Mouse (Mus musculus) lung, adult 2 months (tissue): Measurements from ENCODE around the gene Lrrc17. TPM values are rescaled to one million over a fixed set of nuclear protein-coding genes. Genes with fewer than 3 reads are reported as not detected.

Experiments
- DNase-seq: peaks from one replicate; pipeline ENCODE4 v3.0.0; 2022
- H3K4me1 ChIP-seq: fragments of 200-500 bp; 2 replicates; pipeline ENCODE4 v1.6.1; 2011; ENCODE audit warnings: low read length; ENCODE audit not compliant: control insufficient read depth, insufficient read depth
- H3K4me3 ChIP-seq: fragments of 200-500 bp; replicated peaks from 2 replicates; pipeline ENCODE3; 2011; ENCODE audit warnings: low read depth, mild to moderate bottlenecking, control low read depth, low read length; ENCODE audit errors: extremely low read depth
- CTCF ChIP-seq: fragments of 200-500 bp; IDR thresholded peaks from 2 replicates; pipeline ENCODE4 v1.5.1; 2011; ENCODE audit warnings: mild to moderate bottlenecking, low read length, control low read depth; ENCODE audit not compliant: insufficient read depth
- POLR2A ChIP-seq: fragments of 200-500 bp; IDR thresholded peaks from 2 replicates; pipeline ENCODE4 v1.6.1; 2011; ENCODE audit warnings: low read depth, mild to moderate bottlenecking, control low read depth, low read length, borderline replicate concordance; ENCODE audit errors: extremely low read depth
- WGBS: fragments of 180-500 bp; shearing (Covaris S2); methylation state at CpG from one replicate; pipeline ENCODE4 v1.1.7; 2018; 5-methylcytosine and 5-hydroxymethylcytosine counted together
- polyA plus RNA-seq: library from polyadenylated mRNA; depleted of rRNA; stranded (reverse); fragments of >200 nt; gene quantifications from 2 replicates; pipeline ENCODE4 v1.2.3, GENCODE M21; 2012

Lrrc17 gene
- polyA plus RNA-seq, 1 experiment = 4.6 TPM

DNA sequence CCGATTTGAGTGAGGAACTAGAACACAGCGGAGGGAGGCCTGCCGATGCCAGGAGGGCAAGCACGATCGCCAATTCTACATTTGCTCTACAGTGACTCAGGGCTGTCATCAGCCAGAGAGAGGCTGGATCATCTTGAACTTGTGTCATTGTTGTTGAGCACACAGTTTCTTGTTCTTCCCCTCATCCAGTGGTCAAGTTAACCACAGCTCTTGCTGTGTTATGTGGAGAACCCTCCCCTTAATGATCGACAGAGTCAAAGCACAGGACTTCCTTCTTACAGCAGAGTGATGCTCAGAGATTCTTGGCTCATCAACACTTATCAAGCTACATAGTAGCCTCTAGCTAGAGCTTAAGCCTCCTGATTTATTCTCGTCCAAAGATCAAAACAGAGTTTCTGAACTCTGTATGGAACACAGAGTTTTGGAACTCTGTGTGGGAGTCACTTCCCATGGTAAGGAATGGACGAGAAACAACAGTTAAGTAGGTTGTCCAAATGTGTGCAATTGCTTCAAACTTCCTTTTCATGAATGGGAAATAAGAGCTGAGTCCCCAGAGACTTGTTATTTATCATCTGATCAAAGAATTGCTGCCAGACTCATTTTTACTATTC lies 14.1 kb upstream of the Lrrc17 start:
- TF ChIP-seq POLR2A = no peak
- no peak for TF ChIP-seq CTCF
- Histone ChIP-seq H3K4me3 (no peak overlapping the region), H3K4me1 (peaks cover 3% of the 10 kb centered on the region)
- no peak for DNase-seq
- 80% methylated on average over 8 of the region's 8 CpGs for WGBS

DNA sequence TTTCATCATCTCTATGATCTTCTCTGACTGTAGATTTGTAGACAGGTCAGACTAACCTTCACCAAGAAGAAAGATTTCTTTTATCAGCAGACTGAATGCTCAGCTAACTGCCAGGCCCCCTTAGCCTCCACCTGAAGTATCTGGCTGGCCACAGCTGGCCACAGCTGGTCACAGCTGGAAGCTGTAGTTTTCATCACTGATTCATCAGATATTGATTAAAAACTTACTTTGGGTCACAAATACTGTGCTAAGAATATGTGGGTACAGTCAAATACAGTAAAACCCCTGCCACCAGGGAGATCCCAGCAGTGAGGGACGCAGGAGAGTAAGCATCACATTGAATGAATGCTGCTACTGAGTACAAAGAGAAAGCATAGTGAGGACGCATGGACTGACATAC lies 11.2 kb upstream of the Lrrc17 start:
- no peak for TF ChIP-seq CTCF
- TF ChIP-seq POLR2A = no peak
- H3K4me1 ChIP-seq = peaks cover 3% of the 10 kb centered on the region
- 97% methylated on average over 2 of the region's 2 CpGs for WGBS
- H3K4me3 ChIP-seq = no peak overlapping the region
- DNase-seq = no peak

DNA sequence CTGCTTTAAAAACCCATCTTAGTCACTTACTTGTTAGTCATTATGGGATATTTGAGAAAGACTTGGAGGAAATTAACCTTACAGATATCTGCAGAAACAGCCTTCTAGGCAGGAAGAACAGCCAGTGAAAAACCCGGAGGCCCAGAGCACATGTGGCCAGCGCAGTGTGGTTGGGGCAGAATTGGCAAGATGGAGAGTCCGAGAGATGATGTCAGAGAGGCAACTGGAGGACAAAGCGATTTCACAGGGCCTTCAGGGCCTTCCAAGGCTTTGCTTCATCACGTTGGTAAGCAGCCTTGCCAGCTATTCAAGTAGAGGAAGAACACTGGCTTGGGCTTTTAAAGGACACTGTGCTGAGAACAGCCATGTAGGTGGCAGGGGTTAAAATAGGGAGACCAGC lies 10.4 kb upstream of the Lrrc17 start:
- WGBS = 70% methylated on average over 5 of the region's 5 CpGs
- no peak overlapping the region for H3K4me3 ChIP-seq
- peaks cover 3% of the 10 kb centered on the region; the same call in 1 of the 2 replicates for H3K4me1 ChIP-seq
- TF ChIP-seq POLR2A = no peak
- no peak for TF ChIP-seq CTCF
- DNase-seq = no peak

DNA sequence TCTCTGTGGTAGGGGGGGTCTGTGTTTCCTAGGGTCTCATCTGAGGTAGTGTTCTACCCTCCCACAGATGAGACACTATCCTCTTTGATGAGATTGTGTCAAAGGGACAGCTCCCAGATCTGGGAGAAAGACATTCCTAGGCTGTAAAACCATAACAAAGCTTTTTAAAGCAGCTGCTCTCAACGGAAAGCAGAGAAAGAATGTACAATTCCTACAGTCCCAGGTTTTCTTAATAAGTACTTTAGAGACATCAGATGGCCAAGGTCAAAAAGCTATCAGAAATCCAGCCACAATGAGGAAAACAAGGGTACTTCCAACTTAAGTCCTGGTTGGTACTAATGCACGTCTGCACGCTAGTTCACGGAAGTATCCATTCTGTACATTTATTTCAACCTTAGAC lies 1.1 kb upstream of the Lrrc17 start:
- 77% methylated on average over 4 of the region's 4 CpGs for WGBS
- no peak for TF ChIP-seq CTCF
- no peak for TF ChIP-seq POLR2A

DNA sequence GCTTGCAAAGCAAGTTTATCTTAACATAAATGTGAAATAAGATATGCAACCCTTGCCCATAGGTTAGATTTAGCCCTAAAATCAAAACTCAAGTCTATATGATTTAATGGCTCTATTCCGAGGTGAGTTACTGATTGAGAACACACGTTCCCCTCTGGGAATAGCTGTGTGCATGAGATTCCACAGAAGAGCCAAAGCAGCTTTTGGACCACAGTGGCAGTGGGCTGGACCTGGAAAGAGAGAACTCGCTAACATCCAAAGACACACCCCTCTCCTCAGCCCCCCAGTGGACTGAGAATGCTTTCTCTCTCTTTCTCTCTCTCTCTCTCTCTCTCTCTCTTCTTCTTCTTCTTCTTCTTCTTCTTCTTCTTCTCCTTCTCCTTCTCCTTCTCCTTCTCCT lies 1.5 kb downstream of the Lrrc17 start:
- no peak overlapping the region for H3K4me3 ChIP-seq
- peaks cover 2% of the 10 kb centered on the region; the same call in 1 of the 2 replicates for H3K4me1 ChIP-seq
- no peak for TF ChIP-seq CTCF
- TF ChIP-seq POLR2A = no peak
- no peak for DNase-seq
- WGBS = 63% methylated on average over 3 of the region's 3 CpGs

More for the DNA sequence above, 1.1 kb upstream of the Lrrc17 start:
- peaks cover 2% of the 10 kb centered on the region; the same call in 1 of the 2 replicates for H3K4me1 ChIP-seq
- no peak overlapping the region for H3K4me3 ChIP-seq
- no peak for DNase-seq

DNA sequence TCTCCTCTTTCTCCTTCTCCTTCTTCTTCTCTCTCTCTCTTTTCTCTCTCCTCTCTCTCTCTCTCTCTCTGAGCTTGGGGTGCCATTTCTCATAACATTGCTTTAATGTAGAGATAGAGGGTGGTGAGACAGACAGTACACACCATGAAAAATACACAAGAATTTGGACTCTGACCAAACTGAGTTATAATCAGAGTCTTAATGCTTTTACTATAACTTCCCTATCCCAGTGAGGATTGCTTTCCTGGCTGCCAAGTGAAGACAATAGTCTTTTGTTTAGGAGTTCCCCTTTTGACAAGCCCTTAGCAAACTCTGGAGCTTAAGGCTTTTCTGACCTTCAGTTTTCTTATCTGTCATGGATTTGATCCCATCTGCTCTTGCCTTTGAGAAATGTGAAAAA lies 1.9 kb downstream of the Lrrc17 start:
- TF ChIP-seq CTCF (no peak), POLR2A (no peak)
- Histone ChIP-seq H3K4me1 (peaks cover 2% of the 10 kb centered on the region; the same call in 1 of the 2 replicates), H3K4me3 (no peak overlapping the region)
- no peak for DNase-seq

DNA sequence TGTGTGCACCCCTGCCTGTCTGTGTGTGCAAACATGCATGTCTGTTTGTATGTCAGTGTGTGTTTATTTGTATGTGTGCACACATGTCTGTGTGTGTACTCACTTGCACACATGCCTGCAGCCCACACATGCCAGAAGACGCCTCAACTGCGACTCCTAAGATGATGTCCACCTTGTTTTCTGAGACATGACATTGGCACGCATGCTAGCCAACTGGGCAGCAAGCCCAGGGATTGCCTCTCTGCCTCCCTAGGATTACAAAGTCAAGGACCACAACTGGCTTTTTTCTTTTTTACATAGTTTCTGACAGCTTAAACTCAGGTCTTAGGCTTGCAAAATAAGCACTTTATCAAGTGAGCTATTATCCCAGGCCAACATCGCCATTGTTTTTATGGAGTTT lies 2.4 kb downstream of the Lrrc17 start:
- WGBS = 41% methylated on average over 4 of the region's 4 CpGs
- no peak for DNase-seq
- Histone ChIP-seq H3K4me1 (peaks cover 2% of the 10 kb centered on the region; the same call in 1 of the 2 replicates), H3K4me3 (no peak overlapping the region)
- no peak for TF ChIP-seq POLR2A

DNA sequence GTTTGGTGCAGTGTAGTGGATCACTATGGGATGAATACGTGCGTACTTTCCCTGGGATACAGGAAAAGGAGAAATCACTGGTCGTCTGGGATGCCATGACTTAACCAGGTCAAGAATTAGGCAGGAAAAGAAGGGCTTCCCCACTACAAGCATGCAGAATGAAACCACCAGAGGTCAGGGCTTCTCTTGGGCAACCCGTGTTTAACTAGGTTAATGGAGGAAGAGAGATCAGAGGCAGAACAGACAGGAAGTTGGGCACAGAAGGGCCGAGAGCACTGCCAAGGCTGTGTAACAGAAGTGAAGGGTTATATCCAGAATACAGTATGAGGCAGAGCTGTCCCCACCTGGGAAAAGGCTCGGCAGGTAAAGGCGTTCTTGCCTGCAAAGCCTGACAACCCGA lies 3.6 kb downstream of the Lrrc17 start:
- H3K4me3 ChIP-seq = no peak overlapping the region
- peaks cover 2% of the 10 kb centered on the region; the same call in 1 of the 2 replicates for H3K4me1 ChIP-seq
- DNase-seq = no peak
- TF ChIP-seq POLR2A (no peak), CTCF (no peak)
- WGBS = 70% methylated on average over 8 of the region's 8 CpGs

DNA sequence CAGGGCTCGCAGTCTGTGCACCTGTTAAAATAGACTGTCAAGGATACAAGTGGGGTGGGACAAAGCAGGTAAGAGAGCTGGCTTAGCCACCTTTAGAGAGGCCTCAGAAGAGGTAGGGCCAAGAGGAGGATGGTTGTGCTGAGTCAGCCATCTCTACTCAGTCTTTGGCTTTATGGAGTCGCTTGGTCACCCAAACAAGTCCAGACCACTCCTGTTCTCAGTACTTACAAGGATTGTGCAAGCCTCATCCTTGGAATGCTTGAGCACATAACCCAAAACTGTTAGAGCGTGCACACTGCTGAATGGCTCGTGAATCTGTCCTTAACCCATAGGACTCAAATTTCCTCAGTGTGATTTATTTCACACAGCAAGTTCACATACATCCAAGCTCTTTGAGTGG lies 10.3 kb downstream of the Lrrc17 start:
- no peak for TF ChIP-seq POLR2A
- no peak for TF ChIP-seq CTCF
- Histone ChIP-seq H3K4me3 (no peak overlapping the region), H3K4me1 (no peaks in the 10 kb centered on the region)
- DNase-seq = no peak
- WGBS = 70% methylated on average over 4 of the region's 4 CpGs

DNA sequence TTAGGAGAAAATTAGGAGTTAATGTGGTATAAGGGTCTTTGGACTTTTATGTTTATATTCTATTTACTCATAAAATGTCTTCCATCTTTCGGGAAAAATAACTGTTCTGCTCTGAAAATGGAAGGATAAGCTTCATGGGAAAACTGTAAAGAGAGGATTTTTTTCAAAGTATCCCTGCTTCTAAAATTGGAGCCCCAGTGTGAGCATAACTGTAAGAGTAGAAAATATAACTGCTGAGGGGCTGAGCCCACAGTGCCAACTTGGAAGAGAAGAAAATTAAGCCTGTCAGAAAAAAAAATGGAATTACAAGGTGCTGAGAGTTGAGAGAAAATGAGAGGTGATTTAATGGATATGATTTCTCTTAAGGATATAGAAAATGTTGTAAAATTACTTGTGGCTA lies 11.4 kb downstream of the Lrrc17 start:
- WGBS = 82% methylated on average over 1 of the region's 1 CpGs
- H3K4me1 ChIP-seq = no peaks in the 10 kb centered on the region
- H3K4me3 ChIP-seq = no peak overlapping the region
- no peak for DNase-seq
- no peak for TF ChIP-seq CTCF
- TF ChIP-seq POLR2A = no peak

DNA sequence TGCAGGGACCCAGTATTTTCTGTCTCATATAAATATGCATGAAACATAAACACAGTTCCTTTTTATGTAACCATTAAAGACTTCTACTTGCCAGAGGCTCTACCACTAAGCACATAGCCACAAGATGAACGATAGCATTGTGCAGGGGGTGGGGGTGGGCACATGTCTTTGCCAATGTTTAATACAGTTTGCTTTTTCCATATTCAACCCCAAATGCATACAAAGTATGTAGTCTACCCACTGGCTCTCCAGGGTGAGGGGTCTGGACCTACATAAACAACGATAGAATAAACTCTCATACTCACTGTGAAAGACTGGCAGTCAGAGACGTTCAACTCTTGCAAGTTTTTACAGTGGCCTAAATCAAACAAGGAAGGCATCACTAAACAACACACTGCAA lies 13.1 kb downstream of the Lrrc17 start:
- DNase-seq = no peak
- no peak overlapping the region for H3K4me3 ChIP-seq
- 64% methylated on average over 3 of the region's 3 CpGs for WGBS
- no peaks in the 10 kb centered on the region for H3K4me1 ChIP-seq
- TF ChIP-seq CTCF = no peak
- TF ChIP-seq POLR2A = no peak
